Mouse (Mus musculus) heart, postnatal 36 days (tissue): ENCODE measurements at regions not wholly inside any gene's neighbourhood (a gene's known extent, or its start where the extent isn't known, plus 50 kb on each side); places are given as distances from the start of the nearest gene placed in this dataset.

Experiments
- DNase-seq, 2 experiments: peaks; one replicate each; pipeline ENCODE4 v3.0.0; 2021 to 2022
- intact Hi-C: fragments of 180-260 bp; cut with DNase I; formaldehyde crosslinking; loops from one replicate; pipeline ENCODE4 v1.15.1; 2025

DNA sequence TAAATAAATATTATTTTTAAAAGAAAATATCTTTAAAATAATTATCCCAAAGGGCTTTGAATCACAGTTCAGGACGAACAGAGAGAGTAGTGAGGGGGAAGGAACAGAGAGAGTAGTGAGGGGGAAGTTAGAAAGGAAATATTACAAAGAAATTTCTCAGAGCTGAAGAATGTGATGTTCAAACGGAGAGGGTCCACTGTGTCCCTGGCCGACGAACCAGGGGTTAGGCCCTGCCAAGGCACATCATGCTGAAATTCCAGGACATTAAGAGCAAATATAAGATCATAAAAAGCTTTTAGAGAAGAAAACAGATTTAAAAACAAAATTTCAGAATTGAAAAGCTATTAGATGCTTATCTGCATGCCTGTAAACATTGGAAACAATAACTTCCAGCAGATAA lies 61.6 kb downstream of the Skor1 start:
- intact Hi-C loops: no loop called here
- DNase-seq: no peak

GRCm38 (mm10) chr9:63086671-63087070 lies 62.1 kb downstream of the Skor1 start:
- intact Hi-C loops: no loop called here
- DNase-seq: no peak

- no peak for DNase-seq
- intact Hi-C loops: no loop called here
These were observed 65.9 kb downstream of the Skor1 start for GRCm38 (mm10) chr9:63082830-63083229.

GRCm38 (mm10) chr9:63082311-63082710 lies 66.5 kb downstream of the Skor1 start:
- intact Hi-C loops: no loop called here

DNA sequence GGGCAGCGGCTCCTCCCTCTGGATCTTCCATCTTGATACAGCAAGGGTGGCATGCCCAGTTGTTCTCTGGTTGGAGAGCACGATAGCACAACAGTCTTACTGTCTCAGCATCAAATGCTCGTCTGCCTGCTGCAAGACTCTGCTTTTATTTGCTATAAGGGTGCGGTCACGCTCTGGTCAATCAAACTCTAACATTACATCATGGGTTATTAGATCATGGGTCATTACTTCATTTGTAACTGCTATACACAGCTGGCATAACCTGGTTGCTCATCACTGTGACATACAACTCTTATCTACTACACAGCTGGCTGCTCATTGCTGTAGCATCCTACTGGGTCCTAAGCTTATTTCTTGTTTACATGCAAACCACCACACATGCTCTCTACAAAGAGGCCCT lies 68.4 kb downstream of the Skor1 start:
- intact Hi-C loops: no loop called here
- no peak for DNase-seq

More at GRCm38 (mm10) chr9:63082311-63082710, 66.5 kb downstream of the Skor1 start:
- DNase-seq: no peak

DNA sequence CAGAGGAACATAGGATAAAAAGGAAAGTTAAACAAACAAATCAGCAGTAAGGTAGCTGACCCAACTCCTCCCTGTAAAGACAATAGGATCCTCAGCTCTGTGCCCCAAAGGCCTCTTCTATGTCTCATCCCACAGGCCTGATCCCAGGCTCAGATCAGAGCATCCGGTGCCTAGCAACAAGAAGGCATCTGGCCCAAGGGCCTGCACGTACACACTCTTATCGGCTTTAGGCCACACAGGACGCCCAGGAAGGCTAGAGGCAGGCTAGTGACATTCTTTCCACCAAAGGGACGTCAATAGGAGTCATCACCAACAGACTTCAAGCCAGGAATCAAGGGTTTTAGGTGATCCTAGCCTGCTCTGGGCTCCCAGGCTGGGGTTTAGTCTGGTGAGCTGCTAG lies 73.5 kb downstream of the Skor1 start:
- peak; percentile 22 to 37 for DNase-seq
- intact Hi-C loops: no loop called here

DNA sequence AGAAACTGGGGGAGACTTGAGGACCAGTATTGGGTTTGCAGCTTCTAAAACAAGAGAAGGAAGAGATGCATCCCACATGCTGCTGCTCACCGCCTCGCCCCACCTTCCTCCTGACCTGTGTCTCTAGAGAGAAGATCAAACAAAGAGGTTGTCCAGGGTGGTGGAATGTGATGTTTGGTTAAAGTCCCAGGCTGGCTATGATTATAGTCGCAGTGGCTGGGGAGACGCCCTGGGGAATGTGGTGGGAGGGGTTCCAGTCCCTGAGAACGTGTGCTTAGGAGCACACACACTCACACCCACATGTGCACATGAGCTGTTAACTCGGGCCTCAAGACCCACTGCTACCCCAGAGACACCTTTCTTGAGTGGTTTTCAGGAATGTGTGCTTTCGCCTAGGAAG lies 74.0 kb downstream of the Skor1 start:
- intact Hi-C loops: loop anchor here (5.0 kb wide), 1 partner anchor 47 kb away; no protein-coding TSS in a partner anchor
- DNase-seq: peak in 1 of 2 experiments; percentile 25

- intact Hi-C loops: loop anchor here (5.0 kb wide), 1 partner anchor 48 kb away; no protein-coding TSS in a partner anchor
- DNase-seq: no peak
These were observed 74.6 kb downstream of the Skor1 start for GRCm38 (mm10) chr9:63074023-63074750.

DNA sequence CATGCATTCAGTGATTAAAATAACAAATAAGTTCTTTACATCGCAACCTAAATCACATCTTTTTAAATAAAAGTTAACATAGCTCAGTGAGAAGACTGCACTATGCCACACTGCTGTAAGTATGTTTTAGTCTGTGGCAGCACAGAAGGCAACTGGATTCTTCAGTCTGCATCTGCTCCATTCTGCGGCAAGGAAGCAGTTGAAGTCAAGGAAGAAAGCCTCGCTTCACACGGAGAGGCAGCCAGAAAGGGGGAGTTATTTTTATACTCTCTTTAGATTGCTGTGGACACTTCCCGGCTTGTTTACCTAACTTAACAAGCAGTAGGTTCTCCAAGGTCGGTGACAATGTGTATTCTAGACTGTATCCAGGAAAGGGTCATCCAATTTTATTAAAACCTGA lies 77.7 kb downstream of the Skor1 start:
- intact Hi-C loops: loop anchor here (5.0 kb wide), 1 partner anchor 51 kb away; no protein-coding TSS in a partner anchor
- DNase-seq: no peak

DNA sequence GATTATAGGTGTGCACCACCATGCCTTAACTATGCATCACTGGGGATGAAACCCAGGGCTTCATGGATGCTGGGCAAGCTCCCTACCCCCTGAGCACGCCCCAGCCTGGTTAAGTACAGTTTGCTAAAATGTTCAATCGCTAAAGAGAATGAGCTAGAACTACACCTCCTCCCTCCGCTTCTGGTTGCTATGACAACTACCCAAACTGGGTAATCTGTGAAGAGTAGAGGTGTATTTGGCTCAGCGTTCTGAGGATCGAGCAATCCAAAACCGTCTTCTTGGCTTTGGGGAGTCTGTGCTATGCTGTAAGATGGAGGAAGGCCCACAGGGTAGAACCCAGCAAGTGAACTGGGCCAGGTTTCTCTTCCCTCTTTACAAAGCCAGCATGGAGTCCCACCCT lies 78.8 kb downstream of the Skor1 start:
- intact Hi-C loops: loop anchor here (5.0 kb wide), 1 partner anchor 52 kb away; no protein-coding TSS in a partner anchor
- no peak for DNase-seq

DNA sequence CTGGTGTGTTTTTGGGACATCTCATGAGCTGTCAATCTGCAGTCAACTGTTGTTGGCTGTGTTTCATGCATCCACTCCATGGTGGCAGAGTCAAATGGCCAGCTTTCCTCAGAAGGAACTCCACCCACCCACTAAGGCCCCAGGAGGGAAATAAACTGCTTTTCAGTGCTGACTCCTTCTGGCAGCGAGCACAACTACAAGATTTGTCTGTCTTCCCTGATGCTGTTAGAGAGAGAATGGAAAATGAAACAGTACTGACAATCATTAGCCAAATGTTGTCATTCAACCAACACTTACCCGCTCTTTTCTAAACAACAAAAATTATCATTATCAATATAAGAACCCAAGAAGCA lies 79.3 kb upstream of the Pias1 start:
- DNase-seq: no peak
- intact Hi-C loops: no loop called here

DNA sequence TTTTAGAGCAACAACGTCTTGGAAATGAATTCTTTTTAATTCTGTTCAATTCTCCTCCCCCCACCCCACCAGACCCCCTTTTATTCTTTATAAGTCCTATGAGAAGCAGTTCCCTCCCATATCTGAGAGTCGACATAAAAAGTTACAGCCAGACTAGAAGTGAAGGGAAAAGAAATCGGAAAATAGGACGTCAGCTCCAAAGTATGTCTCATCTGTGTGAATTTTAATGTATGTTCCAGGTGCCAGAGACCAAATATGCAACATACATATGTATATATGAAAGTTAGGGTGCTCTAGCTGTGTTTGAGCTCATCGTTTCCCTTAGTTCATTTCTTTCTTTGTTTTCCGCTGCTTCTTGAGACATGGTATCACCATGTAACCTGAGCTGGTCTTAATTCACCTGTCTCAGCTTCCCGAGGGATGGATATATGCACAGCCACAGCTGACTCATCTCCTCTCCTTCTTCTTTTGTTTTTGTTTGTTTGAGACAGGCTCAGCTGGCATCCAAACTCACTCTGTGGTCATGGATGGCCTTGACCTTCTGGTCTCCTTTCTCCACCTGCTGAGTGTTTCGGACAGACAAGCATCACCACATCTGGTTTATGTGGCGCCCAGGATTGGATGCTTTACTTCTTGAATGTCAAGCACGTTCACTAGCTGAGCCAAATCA lies 78.8 kb upstream of the Pias1 start:
- intact Hi-C loops: no loop called here
- no peak for DNase-seq

GRCm38 (mm10) chr9:63063525-63063924 lies 75.8 kb upstream of the Pias1 start:
- intact Hi-C loops: no loop called here

GRCm38 (mm10) chr9:63060740-63061139 lies 73.0 kb upstream of the Pias1 start:
- intact Hi-C loops: no loop called here
- DNase-seq: no peak

More at GRCm38 (mm10) chr9:63063525-63063924, 75.8 kb upstream of the Pias1 start:
- DNase-seq: no peak

GRCm38 (mm10) chr9:63059234-63059842 lies 71.6 kb upstream of the Pias1 start:
- intact Hi-C loops: no loop called here
- DNase-seq: peak; percentile 46 to 56

DNA sequence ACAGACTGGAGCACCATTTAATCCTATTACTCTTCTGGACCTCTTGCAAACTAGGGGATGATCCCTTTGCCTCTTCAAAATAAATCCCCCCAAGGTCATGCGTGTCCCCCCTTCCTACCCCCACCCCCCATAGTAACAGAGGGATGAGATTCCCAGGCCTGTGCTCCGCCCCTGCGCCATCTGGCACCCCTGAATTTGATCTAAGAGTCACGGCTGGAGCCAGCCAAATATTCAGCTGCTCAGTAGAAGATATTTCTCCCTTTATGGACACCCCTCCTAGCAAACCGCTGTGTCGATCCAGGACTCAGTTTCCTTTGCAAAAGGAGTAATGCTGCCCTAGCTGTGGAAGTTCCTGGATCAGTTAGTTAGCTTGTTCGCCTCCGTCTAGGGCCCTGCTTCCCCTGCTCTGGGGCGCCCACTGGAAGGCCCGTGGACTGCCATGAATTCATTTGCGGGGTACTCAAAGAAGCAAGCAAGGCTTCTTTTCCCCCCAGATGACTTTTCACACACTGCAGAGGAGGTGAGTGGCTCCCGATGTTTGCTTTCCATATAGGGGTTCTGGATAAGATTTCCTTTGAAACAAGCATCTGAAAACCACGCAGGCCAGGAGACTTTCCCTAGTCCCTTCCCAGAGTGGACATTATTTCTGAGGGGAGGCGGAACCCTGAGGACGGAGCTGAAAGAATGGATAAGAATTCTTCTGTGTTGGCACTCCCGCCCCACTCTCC lies 70.9 kb upstream of the Pias1 start:
- intact Hi-C loops: no loop called here

GRCm38 (mm10) chr9:63056695-63057349 lies 69.1 kb upstream of the Pias1 start:
- intact Hi-C loops: no loop called here
- no peak for DNase-seq

More for the DNA sequence above, 70.9 kb upstream of the Pias1 start:
- no peak for DNase-seq

DNA sequence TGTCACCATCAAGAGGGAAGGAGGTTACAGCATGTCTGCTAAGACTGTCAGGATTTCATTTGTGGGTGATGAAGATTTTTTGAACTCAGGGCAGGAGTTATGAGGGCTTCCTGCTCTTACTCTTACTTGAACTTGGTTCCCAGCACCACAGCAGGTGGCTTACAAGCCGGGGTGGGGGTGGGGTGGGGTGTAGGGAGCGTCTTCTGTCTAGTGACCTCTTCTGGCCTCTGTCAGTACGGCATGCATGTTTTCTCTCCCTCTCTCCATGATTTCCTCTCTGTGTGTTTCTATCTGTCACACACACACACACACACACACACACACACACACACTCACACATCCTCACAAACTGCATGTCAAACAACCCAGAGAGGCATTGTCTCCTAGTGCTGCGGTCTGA lies 64.5 kb upstream of the Pias1 start:
- DNase-seq: no peak
- intact Hi-C loops: no loop called here

- intact Hi-C loops: no loop called here
- DNase-seq: no peak
These were observed 63.9 kb upstream of the Pias1 start for GRCm38 (mm10) chr9:63051631-63052030.

- intact Hi-C loops: no loop called here
- DNase-seq: no peak
These were observed 61.6 kb upstream of the Pias1 start for GRCm38 (mm10) chr9:63049290-63049689.
